Mouse (Mus musculus) myocyte (in vitro differentiated cells): ENCODE measurements around the gene Fam184b. TPM values are rescaled to one million over a fixed set of nuclear protein-coding genes. Genes with fewer than 3 reads are reported as not detected.

Experiments
- H3K27me3 ChIP-seq: one replicate; pipeline ENCODE4 v1.6.1; 2011; ENCODE audit not compliant: control insufficient read depth, insufficient read depth, insufficient read length
- H3K36me3 ChIP-seq: one replicate; pipeline ENCODE4 v1.6.1; 2011; ENCODE audit not compliant: control insufficient read depth, insufficient read depth
- H3K4me2 ChIP-seq: one replicate; pipeline ENCODE4 v1.6.1; 2011; ENCODE audit warnings: low read depth, control low read depth
- H3K4me3 ChIP-seq: one replicate; pipeline ENCODE4 v1.5.1; 2011; ENCODE audit warnings: mild to moderate bottlenecking, control low read depth, moderate library complexity
- H3K79me2 ChIP-seq: one replicate; pipeline ENCODE4 v1.6.1; 2011; ENCODE audit not compliant: control insufficient read depth, insufficient read depth
- H3ac ChIP-seq: one replicate; pipeline ENCODE4 v1.6.1; 2011; ENCODE audit not compliant: control insufficient read depth, insufficient read length
- CEBPB ChIP-seq: IDR thresholded peaks from 2 replicates; pipeline ENCODE4 v1.6.1; 2011; ENCODE audit warnings: mild to moderate bottlenecking, moderate library complexity; ENCODE audit not compliant: poor library complexity, insufficient read depth, severe bottlenecking
- E2F4 ChIP-seq: IDR thresholded peaks from one replicate; pipeline ENCODE4 v1.6.1; 2011; ENCODE audit warnings: mild to moderate bottlenecking, control low read depth, moderate library complexity; ENCODE audit not compliant: insufficient read depth
- MAX ChIP-seq: IDR thresholded peaks from one replicate; pipeline ENCODE4 v1.6.1; 2011; ENCODE audit warnings: low read depth, mild to moderate bottlenecking, control low read depth
- MYOD1 ChIP-seq, 3 experiments: IDR thresholded peaks; one replicate each; pipeline ENCODE4 v1.6.1; 2011; ENCODE audit warnings: control low read depth in 2 of 3, low read depth in 2 of 3, mild to moderate bottlenecking in 2 of 3, moderate library complexity in 1 of 3; ENCODE audit not compliant: insufficient read length in 2 of 3, control insufficient read depth in 1 of 3
- MYOG ChIP-seq, 3 experiments: IDR thresholded peaks; one replicate each; pipeline ENCODE4 v1.6.1; 2011; ENCODE audit warnings: control low read depth in 2 of 3, low read depth in 2 of 3, mild to moderate bottlenecking in 2 of 3; ENCODE audit not compliant: insufficient read length in 2 of 3, control insufficient read depth in 1 of 3, insufficient read depth in 1 of 3
- POLR2A ChIP-seq: IDR thresholded peaks from one replicate; pipeline ENCODE4 v1.6.1; 2011; ENCODE audit warnings: low read depth, mild to moderate bottlenecking, control low read depth, moderate library complexity; ENCODE audit not compliant: insufficient read length
- POLR2AphosphoS2 ChIP-seq: IDR thresholded peaks from one replicate; pipeline ENCODE4 v1.6.1; 2011; ENCODE audit warnings: low read depth, control low read depth; ENCODE audit not compliant: insufficient read length
- REST ChIP-seq: IDR thresholded peaks from one replicate; pipeline ENCODE4 v1.6.1; 2011; ENCODE audit warnings: mild to moderate bottlenecking, control low read depth, moderate library complexity; ENCODE audit not compliant: insufficient read depth, insufficient read length
- SRF ChIP-seq: IDR thresholded peaks from one replicate; pipeline ENCODE4 v1.6.1; 2011; ENCODE audit warnings: low read depth; ENCODE audit not compliant: control insufficient read depth, insufficient read length
- TCF12 ChIP-seq: IDR thresholded peaks from one replicate; pipeline ENCODE4 v1.6.1; 2011; ENCODE audit warnings: mild to moderate bottlenecking, control low read depth; ENCODE audit not compliant: poor library complexity, insufficient read depth, severe bottlenecking
- TCF3 ChIP-seq: IDR thresholded peaks from one replicate; pipeline ENCODE4 v1.6.1; 2011; ENCODE audit warnings: low read depth, control low read depth; ENCODE audit not compliant: insufficient read length
- USF1 ChIP-seq: IDR thresholded peaks from one replicate; pipeline ENCODE4 v1.6.1; 2011; ENCODE audit warnings: low read depth, mild to moderate bottlenecking, control low read depth, moderate library complexity
- polyA plus RNA-seq: library from polyadenylated mRNA; unstranded; fragments of >200 nt; fragmentation: generic; extraction: Trizol; gene quantifications from one replicate; pipeline ENCODE4 v1.2.1, GENCODE M21; 2012; ENCODE audit warnings: missing spikeins

Gene Fam184b
- polyA plus RNA-seq, 1 experiment: 0.01 TPM

DNA sequence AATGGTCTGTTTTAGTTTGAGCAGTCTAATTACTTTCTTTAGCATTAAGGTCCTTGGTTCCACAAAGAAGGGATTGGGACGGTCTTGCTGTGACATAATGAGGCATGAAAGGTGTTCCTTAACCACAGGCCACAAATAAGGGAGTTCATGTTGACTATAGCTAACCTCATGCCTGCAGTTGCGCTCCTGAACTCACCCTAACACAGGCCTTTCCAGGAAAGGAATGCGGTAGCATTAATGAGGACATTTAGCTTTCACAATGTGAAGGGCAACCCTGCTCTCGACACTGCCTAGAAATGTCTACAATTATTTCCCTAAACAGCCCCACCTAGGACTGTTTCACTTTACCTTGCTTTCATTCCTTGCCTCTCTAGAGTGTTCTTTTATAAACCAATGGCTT, 40.4 kb downstream of the Fam184b start:
- Histone ChIP-seq H3ac (no peak overlapping the region), H3K4me2 (no peak overlapping the region), H3K4me3 (no peak overlapping the region), H3K27me3 (no peaks in the 10 kb centered on the region), H3K36me3 (no peaks in the 10 kb centered on the region), H3K79me2 (no peaks in the 10 kb centered on the region)
- TF ChIP-seq E2F4: no peak
- no peak for TF ChIP-seq TCF12
- no peak for TF ChIP-seq REST
- no peak for TF ChIP-seq POLR2AphosphoS2
- no peak for TF ChIP-seq MAX
- TF ChIP-seq CEBPB: no peak

DNA sequence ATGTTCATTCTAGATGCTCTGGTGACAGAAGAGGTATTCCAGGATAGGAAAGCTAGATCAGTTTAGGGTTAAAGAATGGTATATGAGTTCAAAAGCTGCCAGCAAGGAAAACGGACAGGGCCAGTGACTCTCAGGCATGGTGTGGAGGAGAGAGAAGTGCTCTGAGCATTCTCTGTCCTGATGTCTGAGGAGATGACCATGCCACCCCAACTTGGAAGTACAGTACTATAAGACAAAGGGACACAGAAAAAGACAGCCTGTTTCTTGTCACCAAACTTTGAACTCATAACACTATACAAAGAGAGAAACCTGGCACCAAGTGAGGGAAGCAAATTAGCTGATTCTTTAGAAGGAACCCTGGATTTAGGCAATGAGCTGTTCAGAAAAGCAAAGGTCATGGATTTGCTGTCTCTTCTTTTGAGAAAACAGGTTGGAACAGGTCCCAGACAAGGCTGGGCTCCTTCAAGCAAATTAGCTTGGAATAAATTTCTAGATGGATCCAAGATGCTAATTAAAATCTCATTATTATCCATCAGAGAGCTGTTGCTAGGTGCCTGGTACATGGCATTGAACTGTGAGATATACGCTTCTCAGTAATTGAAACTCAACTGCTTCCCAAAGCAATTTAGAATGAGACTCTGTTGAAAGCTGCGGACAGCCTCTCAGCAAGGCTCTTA, 43.9 kb downstream of the Fam184b start:
- Histone ChIP-seq H3K4me2 (no peak overlapping the region), H3ac (no peak overlapping the region), H3K4me3 (no peak overlapping the region), H3K79me2 (no peaks in the 10 kb centered on the region), H3K27me3 (no peaks in the 10 kb centered on the region), H3K36me3 (no peaks in the 10 kb centered on the region)
- TF ChIP-seq MAX (no peak), CEBPB (no peak)

DNA sequence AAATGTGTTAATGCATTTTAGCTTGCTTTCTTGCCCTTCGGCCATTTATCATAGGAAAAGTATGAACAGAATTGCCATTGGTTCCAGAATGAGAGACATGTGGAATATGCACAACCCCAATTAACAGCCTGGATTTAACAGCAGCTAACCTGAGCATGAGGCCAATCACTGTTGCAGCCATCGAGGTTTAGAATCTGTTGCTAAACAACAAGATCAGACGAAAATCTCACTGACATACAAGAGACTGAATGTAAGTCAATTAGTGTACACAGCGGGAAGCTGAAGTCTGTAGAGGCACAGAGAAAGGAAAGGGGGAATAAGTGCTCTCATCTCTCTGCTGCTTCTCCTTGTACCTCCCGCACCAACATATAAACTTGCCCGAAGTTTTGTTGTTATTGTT, 46.1 kb downstream of the Fam184b start:
- Histone ChIP-seq H3K36me3 (no peaks in the 10 kb centered on the region), H3K79me2 (no peaks in the 10 kb centered on the region)

DNA sequence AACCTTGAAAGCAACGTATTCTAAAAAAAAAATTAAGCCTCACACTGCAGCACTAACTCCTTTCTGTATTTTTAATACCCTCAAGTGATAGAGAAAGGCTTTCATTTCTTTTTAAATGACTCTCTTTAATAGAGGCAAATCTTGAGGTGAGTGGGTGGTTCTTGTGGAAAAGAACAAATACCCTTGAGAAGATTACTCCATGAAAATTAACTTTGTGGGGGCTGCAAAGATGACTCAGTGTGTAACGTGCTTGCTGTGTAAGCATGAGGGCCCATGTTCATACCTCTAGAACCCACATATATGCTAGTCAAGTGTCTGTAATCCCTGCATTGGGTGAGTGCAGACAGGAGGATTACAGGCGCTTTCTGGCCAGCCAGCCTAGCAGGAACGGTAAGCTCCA, 49.3 kb downstream of the Fam184b start:
- TF ChIP-seq MYOG (IDR thresholded peaks at IDR 0.05; ENCODE audit: control insufficient read depth in 1 of 3, insufficient read depth in 1 of 3, insufficient read length in 2 of 3, low read depth in 2 of 3) (no peak), E2F4 (no peak), POLR2AphosphoS2 (no peak), POLR2A (no peak), MYOD1 (IDR thresholded peaks at IDR 0.05; ENCODE audit: control insufficient read depth in 1 of 3, insufficient read length in 2 of 3, low read depth in 2 of 3) (no peak), SRF (no peak), MAX (no peak), TCF12 (no peak), USF1 (no peak), CEBPB (no peak), REST (no peak), TCF3 (no peak)
- Histone ChIP-seq H3K79me2 (no peaks in the 10 kb centered on the region), H3K4me3 (no peak overlapping the region), H3K4me2 (no peak overlapping the region), H3ac (no peak overlapping the region), H3K36me3 (no peaks in the 10 kb centered on the region), H3K27me3 (no peaks in the 10 kb centered on the region)

More for the DNA sequence above, 46.1 kb downstream of the Fam184b start:
- TF ChIP-seq TCF3 (no peak), E2F4 (no peak), CEBPB (no peak), TCF12 (no peak), USF1 (no peak), MAX (no peak), MYOG (IDR thresholded peaks at IDR 0.05; ENCODE audit: control insufficient read depth in 1 of 3, insufficient read depth in 1 of 3, insufficient read length in 2 of 3, low read depth in 2 of 3) (no peak), SRF (no peak), POLR2A (no peak), REST (no peak), MYOD1 (IDR thresholded peaks at IDR 0.05; ENCODE audit: control insufficient read depth in 1 of 3, insufficient read length in 2 of 3, low read depth in 2 of 3) (no peak)
- Histone ChIP-seq H3K27me3 (no peaks in the 10 kb centered on the region), H3K4me3 (no peak overlapping the region), H3K4me2 (no peak overlapping the region), H3ac (no peak overlapping the region)

DNA sequence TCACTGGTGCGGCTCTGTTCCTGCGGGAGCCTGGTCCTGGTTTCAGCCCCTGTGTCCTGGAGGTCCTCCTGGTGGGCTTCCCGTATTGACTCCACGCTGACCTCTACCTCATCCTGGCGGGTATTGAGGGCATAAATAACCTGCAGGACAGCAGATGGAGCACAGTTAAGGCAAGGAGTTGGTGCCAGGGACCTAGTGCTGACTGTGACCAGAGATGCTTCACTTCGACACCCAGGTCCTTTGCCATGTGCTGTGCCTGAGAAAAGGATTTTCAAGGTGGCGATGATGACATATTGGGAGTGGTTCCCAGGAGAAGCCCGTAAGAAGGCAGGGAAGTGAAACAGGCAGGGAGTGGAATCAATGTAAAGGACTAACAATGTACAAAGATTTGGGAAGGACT, 54.8 kb downstream of the Fam184b start:
- TF ChIP-seq POLR2AphosphoS2 (no peak), TCF3 (no peak), USF1 (no peak), MYOG (IDR thresholded peaks at IDR 0.05; ENCODE audit: control insufficient read depth in 1 of 3, insufficient read depth in 1 of 3, insufficient read length in 2 of 3, low read depth in 2 of 3) (no peak), POLR2A (no peak), E2F4 (no peak), SRF (no peak), TCF12 (no peak), MAX (no peak), REST (no peak)

More for the DNA sequence above, 54.8 kb downstream of the Fam184b start:
- no peaks in the 10 kb centered on the region for H3K79me2 ChIP-seq
- no peak overlapping the region for H3K4me3 ChIP-seq
- H3K4me2 ChIP-seq: no peak overlapping the region
- no peak overlapping the region for H3ac ChIP-seq
- no peaks in the 10 kb centered on the region for H3K36me3 ChIP-seq
- no peaks in the 10 kb centered on the region for H3K27me3 ChIP-seq
